Mouse (Mus musculus): ENCODE data around the gene Tceal1. TPM values are rescaled to one million over a fixed set of nuclear protein-coding genes. Genes with fewer than 3 reads are reported as not detected.
"Not testable (repeated sequence)": the region's sequence is repeated elsewhere in the genome, so short reads cannot be mapped to it uniquely, and the experiment has no call there.

Tceal1 gene
- polyA plus RNA-seq, 1 experiment from 2014 or later, result 11.1 TPM

DNA sequence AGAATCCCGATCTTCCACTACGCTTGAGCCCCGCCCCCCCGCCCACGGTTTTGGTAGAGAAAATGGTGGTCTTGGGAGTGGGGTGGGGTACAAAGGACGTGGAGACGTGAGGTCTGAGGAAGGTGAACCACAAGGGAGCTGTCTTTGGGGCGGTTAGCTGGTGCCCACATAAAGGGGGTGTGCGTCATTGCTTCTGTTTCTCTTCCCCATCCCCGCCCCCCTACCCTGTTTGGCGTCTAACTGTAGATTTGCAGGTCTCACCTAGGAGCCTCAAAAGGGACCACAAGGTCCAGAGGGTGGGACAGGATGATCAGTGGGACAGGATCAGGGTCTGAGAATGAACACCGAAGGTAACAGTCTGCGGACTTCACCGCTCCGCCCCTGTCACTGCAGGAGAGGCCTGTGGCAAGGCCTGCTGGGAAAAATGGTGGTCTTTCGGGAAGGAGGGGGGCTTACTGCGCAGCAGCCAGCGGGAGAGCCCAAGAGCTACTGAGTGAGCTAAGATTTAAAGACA is 443 bp downstream of the Tceal1 start:
- Histone ChIP-seq H3K27me3 (ENCODE audit: control insufficient read depth, insufficient read depth, low read length) (no peaks in the 10 kb centered on the region), H3K4me1 (ENCODE audit: control insufficient read depth, insufficient read depth, low read length) (no peaks in the 10 kb centered on the region), H3K9me3 (ENCODE audit: control insufficient read depth, low read depth, low read length) (no peaks in the 10 kb centered on the region), H3K4me2 (replicated peaks; ENCODE audit: low read depth, low read length) (peak overlapping the region; percentile 47), H3K4me3 (ENCODE audit: low read depth, low read length) (peak overlapping the region; percentile 43), H3K36me3 (ENCODE audit: control insufficient read depth, insufficient read depth, low read length) (no peaks in the 10 kb centered on the region), H3K9ac (replicated peaks; ENCODE audit: low read depth, low read length) (peak overlapping the region; percentile 48; the same call in 1 of the 2 replicates), H3K27ac (ENCODE audit: low read length) (peak overlapping the region; percentile 81)
- peak; percentile 90; the same call in 1 of the 2 replicates for ATAC-seq (ENCODE audit: insufficient number of reproducible peaks, insufficient read depth, low FRiP score, low read depth)
- WGBS, result 22% methylated on average over 18 of the region's 18 CpGs

DNA sequence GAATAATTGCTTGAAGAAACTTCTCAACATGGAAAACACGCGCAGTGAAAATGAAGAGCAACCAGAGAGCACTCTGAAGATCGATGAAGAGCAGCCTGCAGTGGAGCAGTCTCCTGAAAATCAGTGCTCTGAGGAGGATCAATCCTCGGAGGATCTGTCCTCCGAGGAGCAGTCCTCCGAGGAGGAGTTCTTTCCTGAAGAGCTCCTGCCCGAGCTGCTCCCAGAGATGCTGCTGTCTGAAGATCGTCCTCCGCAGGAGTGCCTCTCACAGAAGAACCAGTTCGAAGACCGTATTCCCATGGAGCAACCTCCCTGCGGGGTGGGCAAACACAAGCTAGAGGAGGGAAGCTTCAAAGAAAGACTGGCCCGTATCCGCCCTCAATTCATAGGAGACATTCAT is 1.0 kb downstream of the Tceal1 start:
- no peaks in the 10 kb centered on the region for H3K27me3 ChIP-seq (ENCODE audit: control insufficient read depth, insufficient read depth, low read length)
- no peaks in the 10 kb centered on the region for H3K9me3 ChIP-seq (ENCODE audit: control insufficient read depth, low read depth, low read length)

DNA sequence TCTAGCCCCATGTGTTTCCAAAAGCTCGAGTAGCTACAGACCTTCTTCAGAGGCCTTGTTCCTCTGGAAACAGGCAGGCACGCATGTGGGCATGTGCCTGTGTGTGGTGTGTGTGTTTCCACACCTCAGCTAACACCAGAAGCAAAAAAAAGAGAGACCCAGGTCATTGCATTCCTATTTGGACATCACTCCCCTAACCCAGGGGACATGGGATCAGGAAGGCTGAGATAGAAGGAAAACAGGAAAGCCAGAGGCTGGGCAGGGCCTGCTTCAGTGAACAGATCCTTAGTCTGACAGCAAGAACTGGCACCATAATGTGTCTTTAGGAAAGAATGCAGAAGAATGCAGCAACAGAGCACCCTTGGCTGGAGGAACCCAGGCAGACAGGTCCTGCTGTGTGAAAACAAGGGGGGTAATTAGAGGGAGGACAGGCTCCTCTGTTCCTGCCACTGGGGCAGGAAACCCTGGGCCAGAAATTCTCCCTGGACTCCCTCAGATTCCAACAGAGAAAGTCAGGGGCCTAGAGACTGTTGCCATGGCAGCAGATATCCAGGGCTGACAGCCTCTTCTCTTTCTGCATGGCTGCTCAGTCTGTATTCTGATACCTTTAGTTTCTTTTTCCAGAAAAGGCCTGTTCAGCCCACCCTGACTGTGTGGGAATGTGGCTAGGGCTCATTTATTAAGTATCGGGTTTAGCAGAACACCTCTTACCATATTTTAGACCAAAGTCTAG is 7.1 kb downstream of the Tceal1 start:
- H3K4me1 ChIP-seq (ENCODE audit: control insufficient read depth, insufficient read depth, low read length); H3K27ac ChIP-seq (ENCODE audit: low read length); H3K9me3 ChIP-seq (ENCODE audit: control insufficient read depth, low read depth, low read length); H3K4me2 ChIP-seq (replicated peaks; ENCODE audit: low read depth, low read length); ATAC-seq (ENCODE audit: insufficient number of reproducible peaks, insufficient read depth, low FRiP score, low read depth); H3K36me3 ChIP-seq (ENCODE audit: control insufficient read depth, insufficient read depth, low read length); H3K4me3 ChIP-seq (ENCODE audit: low read depth, low read length); H3K27me3 ChIP-seq (ENCODE audit: control insufficient read depth, insufficient read depth, low read length); H3K9ac ChIP-seq (replicated peaks; ENCODE audit: low read depth, low read length): not testable (repeated sequence)
- WGBS, result 66% methylated on average over 3 of the region's 3 CpGs

More for the DNA sequence above, 1.0 kb downstream of the Tceal1 start:
- H3K9ac ChIP-seq (replicated peaks; ENCODE audit: low read depth, low read length), result 0 out of 2 replicates have a peak overlapping the region, but pooled peaks have one; percentile 48
- H3K36me3 ChIP-seq (ENCODE audit: control insufficient read depth, insufficient read depth, low read length), result no peaks in the 10 kb centered on the region
- H3K4me2 ChIP-seq (replicated peaks; ENCODE audit: low read depth, low read length), result peak overlapping the region; percentile 47
- peak overlapping the region; percentile 43 for H3K4me3 ChIP-seq (ENCODE audit: low read depth, low read length)
- H3K27ac ChIP-seq (ENCODE audit: low read length), result peak overlapping the region; percentile 81; the same call in 1 of the 2 replicates
- WGBS, result 26% methylated on average over 14 of the region's 14 CpGs
- no peak for ATAC-seq (ENCODE audit: insufficient number of reproducible peaks, insufficient read depth, low FRiP score, low read depth)
- no peaks in the 10 kb centered on the region for H3K4me1 ChIP-seq (ENCODE audit: control insufficient read depth, insufficient read depth, low read length)

DNA sequence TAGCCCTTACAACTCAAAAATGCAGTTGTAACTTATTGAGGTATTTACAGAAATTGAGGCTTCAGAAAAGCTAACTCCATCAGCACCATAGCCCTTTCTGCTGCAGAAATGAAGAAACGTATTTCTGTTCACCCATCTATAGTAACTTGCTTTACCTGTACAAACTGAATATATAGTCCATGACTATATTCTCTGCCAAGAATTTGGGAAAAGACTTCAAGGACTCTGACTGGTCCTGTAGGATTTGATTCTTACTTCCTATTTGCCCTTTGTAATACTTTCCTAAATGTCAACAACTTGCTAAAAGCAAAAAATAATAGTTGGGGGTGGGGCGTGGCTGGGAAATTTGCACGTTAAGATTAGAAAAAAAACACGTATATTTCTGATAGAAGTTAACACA is 24.2 kb downstream of the Tceal1 start:
- no peak for ATAC-seq (ENCODE audit: insufficient number of reproducible peaks, insufficient read depth, low FRiP score, low read depth)
- H3K4me2 ChIP-seq (replicated peaks; ENCODE audit: low read depth, low read length), result no peak overlapping the region
- no peak overlapping the region for H3K9ac ChIP-seq (replicated peaks; ENCODE audit: low read depth, low read length)
- WGBS, result 88% methylated on average over 4 of the region's 4 CpGs
- no peaks in the 10 kb centered on the region for H3K9me3 ChIP-seq (ENCODE audit: control insufficient read depth, low read depth, low read length)
- no peak overlapping the region for H3K27ac ChIP-seq (ENCODE audit: low read length)
- H3K27me3 ChIP-seq (ENCODE audit: control insufficient read depth, insufficient read depth, low read length), result no peaks in the 10 kb centered on the region
- H3K4me3 ChIP-seq (ENCODE audit: low read depth, low read length), result no peak overlapping the region
- no peaks in the 10 kb centered on the region for H3K4me1 ChIP-seq (ENCODE audit: control insufficient read depth, insufficient read depth, low read length)
- H3K36me3 ChIP-seq (ENCODE audit: control insufficient read depth, insufficient read depth, low read length), result no peaks in the 10 kb centered on the region; the same call in 1 of the 2 replicates

DNA sequence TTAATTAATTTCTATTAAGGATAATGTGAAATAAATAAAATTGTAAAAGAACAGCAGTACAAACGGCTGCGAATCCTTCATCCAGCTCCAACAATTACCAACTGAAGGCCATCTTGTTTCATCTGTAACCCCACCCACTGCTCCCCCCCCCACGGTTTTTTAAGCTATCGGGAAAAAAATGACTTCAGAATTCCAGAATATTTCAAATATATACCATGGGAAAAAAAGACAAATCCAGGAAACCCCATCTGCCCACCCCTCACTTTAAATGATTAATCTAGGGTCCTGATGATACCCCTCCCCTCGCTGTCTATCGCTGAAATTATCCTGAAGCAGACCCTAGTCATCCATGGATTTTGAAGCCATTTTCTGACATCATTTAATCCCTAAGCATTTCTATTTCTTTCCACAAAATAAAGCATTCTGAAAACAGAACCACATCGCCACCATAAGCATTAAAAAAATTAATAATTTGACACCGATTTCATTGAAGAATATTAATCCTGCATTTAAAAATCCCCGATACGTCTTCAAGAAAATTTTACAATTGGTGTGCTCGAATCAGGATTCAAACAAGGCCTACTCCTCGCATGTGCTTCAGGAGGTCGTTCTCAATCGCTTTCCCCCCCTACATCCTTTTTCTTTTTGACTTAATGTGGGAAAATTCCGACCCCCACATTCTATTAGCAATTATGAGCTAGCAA is 32.5 kb downstream of the Tceal1 start:
- H3K27me3 ChIP-seq (ENCODE audit: control insufficient read depth, insufficient read depth, low read length), result no peaks in the 10 kb centered on the region
- peak overlapping the region; percentile 51; the same call in 1 of the 2 replicates for H3K4me2 ChIP-seq (replicated peaks; ENCODE audit: low read depth, low read length)
- H3K4me1 ChIP-seq (ENCODE audit: control insufficient read depth, insufficient read depth, low read length), result peaks cover 3% of the 10 kb centered on the region; the same call in 1 of the 2 replicates
- 22% methylated on average over 15 of the region's 15 CpGs for WGBS
- H3K9ac ChIP-seq (replicated peaks; ENCODE audit: low read depth, low read length), result peak overlapping the region; percentile 51
- H3K9me3 ChIP-seq (ENCODE audit: control insufficient read depth, low read depth, low read length), result no peaks in the 10 kb centered on the region
- H3K4me3 ChIP-seq (ENCODE audit: low read depth, low read length), result peak overlapping the region; percentile 46
- no peak for ATAC-seq (ENCODE audit: insufficient number of reproducible peaks, insufficient read depth, low FRiP score, low read depth)
- peak overlapping the region; percentile 73 for H3K27ac ChIP-seq (ENCODE audit: low read length)
- H3K36me3 ChIP-seq (ENCODE audit: control insufficient read depth, insufficient read depth, low read length), result peaks cover 4% of the 10 kb centered on the region; the same call in 1 of the 2 replicates

DNA sequence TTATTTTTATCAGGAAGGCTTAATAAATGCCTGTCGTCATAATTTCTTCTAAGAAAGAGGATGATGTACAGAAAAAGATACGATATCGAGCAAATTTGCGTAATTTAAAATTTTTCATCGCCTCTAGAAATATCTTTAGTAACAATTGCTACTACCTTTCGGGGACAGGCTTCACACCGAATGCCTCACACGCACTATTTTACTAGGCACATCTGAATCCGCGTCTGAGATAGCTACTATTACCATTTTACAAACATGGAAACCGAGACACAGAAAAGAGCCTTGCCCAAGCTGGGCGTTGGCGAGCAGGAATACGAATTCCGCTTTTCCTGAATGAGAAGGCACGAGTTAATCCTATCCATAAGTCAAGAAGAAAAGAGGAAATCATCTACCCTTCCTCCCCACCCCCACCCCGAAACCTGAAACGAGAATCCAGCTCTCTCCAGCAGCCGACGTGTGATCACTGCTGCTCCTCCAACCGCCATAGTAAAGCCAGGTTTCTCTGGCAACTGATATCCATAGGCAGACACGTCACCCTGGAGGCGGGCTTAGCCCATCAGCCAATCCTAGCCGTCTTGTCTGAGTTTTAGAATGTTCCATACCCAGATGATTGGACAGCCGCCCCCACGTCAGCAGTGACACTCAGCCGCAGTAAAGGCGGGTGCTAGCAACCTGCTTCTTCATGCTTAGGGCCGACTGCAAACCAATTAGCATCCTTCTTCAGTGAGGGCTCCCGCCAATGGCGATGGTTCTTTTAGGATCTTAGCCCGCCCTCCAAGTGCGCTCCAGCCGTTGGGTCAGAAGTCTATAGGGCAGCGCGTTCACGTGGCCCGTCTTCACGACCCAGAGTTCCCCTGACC is 33.2 kb downstream of the Tceal1 start:
- no peaks in the 10 kb centered on the region for H3K27me3 ChIP-seq (ENCODE audit: control insufficient read depth, insufficient read depth, low read length)
- H3K4me3 ChIP-seq (ENCODE audit: low read depth, low read length), result peak overlapping the region; percentile 46
- WGBS, result 22% methylated on average over 39 of the region's 39 CpGs
- peak; percentile 98 for ATAC-seq (ENCODE audit: insufficient number of reproducible peaks, insufficient read depth, low FRiP score, low read depth)
- H3K4me2 ChIP-seq (replicated peaks; ENCODE audit: low read depth, low read length), result peak overlapping the region; percentile 51; the same call in 1 of the 2 replicates
- H3K4me1 ChIP-seq (ENCODE audit: control insufficient read depth, insufficient read depth, low read length), result peaks cover 3% of the 10 kb centered on the region; the same call in 1 of the 2 replicates
- H3K27ac ChIP-seq (ENCODE audit: low read length), result peak overlapping the region; percentile 88
- peak overlapping the region; percentile 51 for H3K9ac ChIP-seq (replicated peaks; ENCODE audit: low read depth, low read length)
- no peaks in the 10 kb centered on the region for H3K9me3 ChIP-seq (ENCODE audit: control insufficient read depth, low read depth, low read length)
- H3K36me3 ChIP-seq (ENCODE audit: control insufficient read depth, insufficient read depth, low read length), result peaks cover 4% of the 10 kb centered on the region; the same call in 1 of the 2 replicates

DNA sequence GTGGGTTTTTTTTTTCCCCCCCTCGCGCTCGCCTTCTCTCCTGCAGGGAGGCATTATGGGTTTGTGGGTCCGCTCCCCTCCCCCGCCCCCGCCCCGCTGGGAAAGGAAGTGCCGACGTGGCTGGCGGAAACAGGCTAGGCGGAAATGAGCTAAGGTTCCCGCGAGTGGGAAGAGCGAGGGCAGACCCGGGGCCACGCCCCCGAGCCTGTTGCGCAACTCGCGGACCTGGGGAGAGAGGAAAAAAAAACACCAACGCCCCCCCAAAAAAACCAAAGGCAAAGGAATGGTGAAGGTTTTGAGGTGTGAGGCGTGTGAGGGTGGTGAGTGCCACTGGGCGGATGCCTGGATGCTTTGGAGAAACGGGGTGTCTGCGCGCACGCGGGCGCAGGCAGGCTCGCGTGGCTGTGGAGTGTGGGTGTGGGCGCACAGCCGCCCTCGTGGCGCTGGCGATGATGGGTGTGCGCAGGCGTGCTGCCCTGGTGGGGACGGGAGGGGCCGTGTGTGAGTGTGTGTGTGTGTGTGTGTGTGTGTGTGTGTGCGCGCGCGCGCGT is 33.9 kb downstream of the Tceal1 start:
- peak overlapping the region; percentile 36 for H3K9ac ChIP-seq (replicated peaks; ENCODE audit: low read depth, low read length)
- peak overlapping the region; percentile 32 for H3K4me3 ChIP-seq (ENCODE audit: low read depth, low read length)
- no peaks in the 10 kb centered on the region for H3K27me3 ChIP-seq (ENCODE audit: control insufficient read depth, insufficient read depth, low read length)
- H3K9me3 ChIP-seq (ENCODE audit: control insufficient read depth, low read depth, low read length), result no peaks in the 10 kb centered on the region
- H3K36me3 ChIP-seq (ENCODE audit: control insufficient read depth, insufficient read depth, low read length), result peaks cover 4% of the 10 kb centered on the region; the same call in 1 of the 2 replicates
- H3K4me2 ChIP-seq (replicated peaks; ENCODE audit: low read depth, low read length), result peak overlapping the region; percentile 43
- ATAC-seq (ENCODE audit: insufficient number of reproducible peaks, insufficient read depth, low FRiP score, low read depth), result peak; percentile 80
- H3K27ac ChIP-seq (ENCODE audit: low read length), result peak overlapping the region; percentile 88
- 21% methylated on average over 44 of the region's 46 CpGs for WGBS
- H3K4me1 ChIP-seq (ENCODE audit: control insufficient read depth, insufficient read depth, low read length), result peaks cover 3% of the 10 kb centered on the region; the same call in 1 of the 2 replicates

Data from stomach, embryonic 14.5 days (tissue).